Mouse (Mus musculus) ZHBTc4 (cell line): Measurements from ENCODE around the gene Svop.

Experiments used
- DNase-seq: peaks from one replicate; pipeline ENCODE4 v3.0.0-alpha.2; 2011; ENCODE audit warnings: low read depth, low spot score

The Svop gene

GRCm38 (mm10) chr5:114046604-114047003 is 44.8 kb downstream of the Svop start:
- peak; percentile 36 for DNase-seq

- DNase-seq = no peak
These were observed 45.2 kb downstream of the Svop start for GRCm38 (mm10) chr5:114046151-114046550.

- peak; percentile 48 for DNase-seq
These were observed 46.2 kb downstream of the Svop start for GRCm38 (mm10) chr5:114045134-114045533.

- no peak for DNase-seq
These were observed 47.6 kb downstream of the Svop start for GRCm38 (mm10) chr5:114043800-114044199.

GRCm38 (mm10) chr5:114041327-114041930 is 49.9 kb downstream of the Svop start:
- DNase-seq = peak; percentile 85

- no peak for DNase-seq
These were observed 50.5 kb downstream of the Svop start for GRCm38 (mm10) chr5:114040911-114041310.

GRCm38 (mm10) chr5:114040508-114040907 is 50.9 kb downstream of the Svop start:
- no peak for DNase-seq

- no peak for DNase-seq
These were observed 56.3 kb downstream of the Svop start for GRCm38 (mm10) chr5:114035111-114035510.

GRCm38 (mm10) chr5:114034393-114034792 is 57.0 kb downstream of the Svop start:
- DNase-seq = no peak

GRCm38 (mm10) chr5:114032161-114032763 is 59.1 kb downstream of the Svop start:
- peak; percentile 64 for DNase-seq

GRCm38 (mm10) chr5:114030652-114031051 is 60.7 kb downstream of the Svop start:
- peak; percentile 59 for DNase-seq

GRCm38 (mm10) chr5:114028111-114028510 is 63.3 kb downstream of the Svop start:
- no peak for DNase-seq

- DNase-seq = no peak
These were observed 64.0 kb downstream of the Svop start for GRCm38 (mm10) chr5:114027217-114027944.

GRCm38 (mm10) chr5:114024885-114025284 is 66.5 kb downstream of the Svop start:
- peak; percentile 28 for DNase-seq

- no peak for DNase-seq
These were observed 67.0 kb downstream of the Svop start for GRCm38 (mm10) chr5:114024390-114024789.

- DNase-seq = peak; percentile 48
These were observed 76.2 kb downstream of the Svop start for GRCm38 (mm10) chr5:114015121-114015520.

GRCm38 (mm10) chr5:114009049-114009448 is 82.3 kb downstream of the Svop start:
- no peak for DNase-seq

- no peak for DNase-seq
These were observed 83.5 kb downstream of the Svop start for GRCm38 (mm10) chr5:114007753-114008453.

GRCm38 (mm10) chr5:114006974-114007373 is 84.4 kb downstream of the Svop start:
- no peak for DNase-seq

- no peak for DNase-seq
These were observed 86.3 kb downstream of the Svop start for GRCm38 (mm10) chr5:114005100-114005499.

- DNase-seq = no peak
These were observed 86.8 kb downstream of the Svop start for GRCm38 (mm10) chr5:114004573-114004972.

- no peak for DNase-seq
These were observed 87.8 kb downstream of the Svop start, which contains the start of gene Dao for GRCm38 (mm10) chr5:114003542-114003941. Gene Dao (plus strand): TSS chr5:114003703.
